Mouse (Mus musculus): Measurements from ENCODE around the gene Dennd1c. TPM values are rescaled to one million over a fixed set of nuclear protein-coding genes. Genes with fewer than 3 reads are reported as not detected.
A peak's percentile ranks its signal among the peaks of the same experiment; 100 is the strongest.

Dennd1c gene
- 0.43 and 2.1 TPM in 2 replicates for total RNA-seq (2014; rRNA removed; ENCODE audit: low replicate concordance)
- 0.70 and 0.96 TPM in 2 replicates for polyA plus RNA-seq (2015; fragmentation: Nextera tagmentation; extraction: Ambion mirVana)

DNA sequence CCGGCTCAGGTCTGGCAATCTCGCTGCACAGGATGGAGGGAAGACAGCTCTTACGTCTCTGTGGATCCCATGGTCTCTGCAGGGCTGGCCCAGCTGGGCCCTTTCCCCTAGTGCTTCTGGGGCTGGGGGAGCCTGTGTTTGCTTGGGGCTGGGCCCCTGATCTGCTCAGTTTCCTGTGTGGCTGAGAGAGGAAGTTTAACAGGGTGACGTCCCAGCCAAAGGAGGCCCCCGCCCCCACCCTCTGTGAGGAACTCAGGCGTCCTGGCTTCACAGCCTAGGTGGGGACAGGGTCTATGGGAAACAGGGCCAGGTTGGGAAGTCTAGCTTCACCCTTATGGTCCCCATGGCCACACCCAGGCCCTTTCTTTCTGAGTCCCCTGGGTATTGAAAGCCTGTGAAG, at the start of gene Dennd1c:
Dennd1c (minus strand) TSS at position 179 of the 400 bp plus-strand sequence.
- H3K9ac ChIP-seq (replicated peaks; ENCODE audit: low read depth, low read length): peak within 1 kb of the TSS; percentile 35; the same call in 1 of the 2 replicates
- WGBS: 37% methylated on average over 6 of the region's 6 CpGs

DNA sequence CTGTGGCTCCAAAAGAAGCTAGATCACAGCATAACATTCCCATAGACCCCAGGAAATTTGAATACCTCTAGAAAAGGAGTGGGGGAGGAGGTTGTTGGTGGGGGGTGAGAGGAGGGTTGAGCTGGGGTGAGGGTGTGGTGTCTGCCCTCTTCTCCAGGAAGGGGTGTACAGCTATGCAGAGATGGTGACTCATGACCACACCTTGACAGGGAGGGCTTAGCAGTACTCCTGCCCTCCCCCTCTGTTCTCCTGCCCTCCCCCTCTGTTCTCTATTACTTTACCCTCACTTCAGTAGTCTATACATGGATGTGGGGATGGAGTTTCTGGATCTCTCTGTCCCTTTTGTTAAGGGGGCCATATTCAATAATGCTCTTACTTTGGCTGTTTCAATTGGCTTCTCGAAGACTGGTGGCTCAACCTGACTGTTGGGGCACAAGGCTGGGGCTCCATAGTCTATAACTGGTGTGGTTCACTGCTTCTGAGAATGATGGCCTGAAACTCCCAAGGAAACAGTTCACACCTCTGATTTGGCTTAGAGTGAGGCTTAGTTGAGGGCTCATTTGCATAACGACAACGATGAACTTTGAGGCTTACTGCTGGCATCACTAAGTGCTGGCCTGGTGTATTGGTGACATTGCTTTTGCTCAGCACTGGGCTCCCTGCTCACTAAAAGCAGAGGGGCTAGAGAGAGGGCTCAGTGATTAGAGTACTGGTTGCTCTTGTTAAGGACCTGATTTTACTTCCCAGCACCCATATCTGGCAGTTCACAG, 47.7 kb upstream of the Dennd1c start:
- H3K9me3 ChIP-seq (replicated peaks; ENCODE audit: control insufficient read depth, low read length): no peaks in the 10 kb centered on the region
- no peak overlapping the region for H3K9ac ChIP-seq (replicated peaks; ENCODE audit: low read depth, low read length)
- ATAC-seq (ENCODE audit: insufficient read depth, low read depth): no peak
- no peak for TF ChIP-seq EP300 (IDR thresholded peaks at IDR 0.05; ENCODE audit: low read depth)
- no peak for TF ChIP-seq CTCF (IDR thresholded peaks at IDR 0.05; ENCODE audit: low read depth)
- 45% methylated on average over 3 of the region's 3 CpGs for WGBS
- H3K27ac ChIP-seq (ENCODE audit: low read depth): no peak overlapping the region
- no peaks in the 10 kb centered on the region for H3K36me3 ChIP-seq (replicated peaks; ENCODE audit: control insufficient read depth, insufficient read depth, low read length)
- no peak for DNase-seq (ENCODE audit: low spot score)
- H3K4me2 ChIP-seq (ENCODE audit: low read depth, low read length): no peak overlapping the region
- H3K4me1 ChIP-seq (ENCODE audit: control insufficient read depth, insufficient read depth): no peaks in the 10 kb centered on the region
- no peaks in the 10 kb centered on the region for H3K27me3 ChIP-seq (ENCODE audit: control insufficient read depth, insufficient read depth, low read length)
- no peak overlapping the region for H3K4me3 ChIP-seq (ENCODE audit: low read depth, low read length)

More for the DNA sequence above, at the start of gene Dennd1c:
- H3K9me3 ChIP-seq (replicated peaks; ENCODE audit: control insufficient read depth, low read length): no peaks in the 10 kb centered on the region
- H3K4me2 ChIP-seq (ENCODE audit: low read depth, low read length): peak within 1 kb of the TSS; percentile 44; the same call in 1 of the 2 replicates
- H3K4me1 ChIP-seq (ENCODE audit: control insufficient read depth, insufficient read depth): no peaks in the 10 kb centered on the region
- peak; percentile 33; the same call in 1 of the 2 replicates for ATAC-seq (ENCODE audit: insufficient read depth, low read depth)
- TF ChIP-seq EP300 (IDR thresholded peaks at IDR 0.05; ENCODE audit: low read depth) (no peak), CTCF (IDR thresholded peaks at IDR 0.05; ENCODE audit: low read depth) (no peak)
- peak within 1 kb of the TSS; percentile 44; the same call in 1 of the 2 replicates for H3K27ac ChIP-seq (ENCODE audit: low read depth)
- H3K27me3 ChIP-seq (ENCODE audit: control insufficient read depth, insufficient read depth, low read length): no peaks in the 10 kb centered on the region
- DNase-seq (ENCODE audit: low spot score): no peak
- peak within 1 kb of the TSS; percentile 13; the same call in 1 of the 2 replicates for H3K4me3 ChIP-seq (ENCODE audit: low read depth, low read length)
- H3K36me3 ChIP-seq (replicated peaks; ENCODE audit: control insufficient read depth, insufficient read depth, low read length): no peaks in the 10 kb centered on the region

DNA sequence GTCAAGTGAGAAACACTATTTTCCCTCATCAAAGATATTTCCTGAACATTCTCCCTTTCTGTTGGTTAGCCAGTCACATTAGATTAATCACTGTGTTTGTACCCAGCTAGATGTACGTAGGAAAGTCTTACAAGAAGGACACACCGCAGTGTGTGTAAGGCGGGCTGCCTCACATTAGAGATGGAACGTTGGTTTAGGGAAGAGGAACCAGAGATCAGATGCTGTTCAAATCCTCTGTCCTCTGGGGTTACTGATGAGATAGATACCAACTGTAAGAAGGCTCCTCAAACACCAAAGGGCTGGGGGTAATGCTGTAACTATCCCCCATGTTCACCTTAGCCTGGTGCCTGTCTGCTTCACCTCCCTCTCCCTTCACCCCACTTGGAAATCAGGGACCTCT, 46.5 kb upstream of the Dennd1c start:
- H3K4me1 ChIP-seq (ENCODE audit: control insufficient read depth, insufficient read depth): no peaks in the 10 kb centered on the region
- H3K4me3 ChIP-seq (ENCODE audit: low read depth, low read length): no peak overlapping the region
- H3K4me2 ChIP-seq (ENCODE audit: low read depth, low read length): no peak overlapping the region
- H3K9ac ChIP-seq (replicated peaks; ENCODE audit: low read depth, low read length): no peak overlapping the region
- DNase-seq (ENCODE audit: low spot score): no peak
- H3K36me3 ChIP-seq (replicated peaks; ENCODE audit: control insufficient read depth, insufficient read depth, low read length): no peaks in the 10 kb centered on the region
- no peak overlapping the region for H3K27ac ChIP-seq (ENCODE audit: low read depth)
- H3K9me3 ChIP-seq (replicated peaks; ENCODE audit: control insufficient read depth, low read length): no peaks in the 10 kb centered on the region
- H3K27me3 ChIP-seq (ENCODE audit: control insufficient read depth, insufficient read depth, low read length): no peaks in the 10 kb centered on the region
- TF ChIP-seq CTCF (IDR thresholded peaks at IDR 0.05; ENCODE audit: low read depth) (no peak), EP300 (IDR thresholded peaks at IDR 0.05; ENCODE audit: low read depth) (no peak)
- no peak for ATAC-seq (ENCODE audit: insufficient read depth, low read depth)
- WGBS: 71% methylated on average over 4 of the region's 4 CpGs

DNA sequence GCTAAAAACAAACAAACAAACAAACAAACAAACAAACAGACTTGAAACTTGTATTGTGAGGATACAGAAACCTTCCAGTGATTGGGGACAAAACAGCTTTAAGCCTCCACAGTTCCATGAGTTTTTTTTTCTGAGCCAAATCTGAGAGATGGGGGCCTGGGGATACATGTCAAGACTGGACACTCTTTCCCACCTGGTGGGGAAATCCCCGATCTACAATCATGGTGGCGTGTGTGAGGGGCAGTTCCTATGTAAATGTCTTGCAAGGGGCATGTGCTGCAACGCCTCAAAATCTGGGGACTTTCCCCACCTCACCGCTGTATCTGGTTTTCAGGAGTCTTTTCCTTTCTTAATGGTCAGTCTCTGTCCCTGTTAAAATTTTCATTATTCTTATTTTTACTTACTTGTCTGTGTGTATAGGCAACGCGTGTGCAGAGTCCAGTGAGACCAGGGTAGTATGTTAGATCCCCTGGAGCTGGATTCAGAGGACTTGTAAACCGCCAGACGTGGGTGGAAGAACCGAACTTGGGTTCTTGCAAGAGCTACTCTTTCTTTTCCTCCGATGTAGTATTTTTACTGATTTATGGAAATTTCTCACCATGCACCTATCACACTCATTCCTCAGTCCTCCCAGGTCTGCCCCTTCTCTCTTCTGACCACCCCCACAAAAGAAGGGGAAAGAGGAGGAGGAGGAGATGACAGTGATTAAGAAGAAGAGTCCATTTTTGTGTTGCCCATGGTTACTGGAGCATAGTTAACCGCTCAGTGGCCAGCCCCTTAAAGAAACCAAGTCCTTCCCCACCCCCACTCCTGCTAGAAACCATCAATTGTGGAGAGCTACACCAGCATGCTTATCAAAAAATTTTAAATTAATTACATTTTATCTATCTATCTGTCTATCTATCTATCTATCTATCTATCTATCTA, 45.1 kb upstream of the Dennd1c start:
- 76% methylated on average over 11 of the region's 11 CpGs for WGBS
- ATAC-seq (ENCODE audit: insufficient read depth, low read depth) (no peak), DNase-seq (ENCODE audit: low spot score) (no peak)
- Histone ChIP-seq H3K27me3 (ENCODE audit: control insufficient read depth, insufficient read depth, low read length) (no peaks in the 10 kb centered on the region), H3K4me1 (ENCODE audit: control insufficient read depth, insufficient read depth) (0 out of 2 replicates have a peak, but pooled peaks cover 4% of the 10 kb centered on the region), H3K9me3 (replicated peaks; ENCODE audit: control insufficient read depth, low read length) (no peaks in the 10 kb centered on the region), H3K9ac (replicated peaks; ENCODE audit: low read depth, low read length) (no peak overlapping the region), H3K27ac (ENCODE audit: low read depth) (no peak overlapping the region), H3K4me3 (ENCODE audit: low read depth, low read length) (no peak overlapping the region), H3K36me3 (replicated peaks; ENCODE audit: control insufficient read depth, insufficient read depth, low read length) (no peaks in the 10 kb centered on the region), H3K4me2 (ENCODE audit: low read depth, low read length) (no peak overlapping the region)
- TF ChIP-seq CTCF (IDR thresholded peaks at IDR 0.05; ENCODE audit: low read depth) (no peak), EP300 (IDR thresholded peaks at IDR 0.05; ENCODE audit: low read depth) (no peak)

DNA sequence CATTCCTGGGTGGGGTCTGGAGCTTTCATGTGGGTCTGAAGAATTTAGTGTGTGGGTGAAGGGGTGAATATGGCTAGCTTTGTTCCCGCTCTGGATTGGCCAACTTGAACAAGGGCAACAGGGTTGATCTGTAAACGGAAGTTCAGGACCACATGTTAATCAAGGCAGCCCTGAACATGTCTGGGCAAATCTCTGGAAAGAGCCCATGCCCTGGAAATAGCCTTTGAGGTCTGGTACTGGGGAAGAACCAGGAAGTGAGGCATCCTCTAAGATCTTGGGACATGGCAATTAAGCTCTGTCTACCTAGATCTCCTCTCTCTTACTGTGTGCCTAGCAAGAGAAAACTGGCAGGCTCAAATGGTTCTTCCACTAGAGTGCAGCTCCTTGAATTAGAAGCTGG, 43.5 kb upstream of the Dennd1c start:
- no peak overlapping the region for H3K4me3 ChIP-seq (ENCODE audit: low read depth, low read length)
- no peaks in the 10 kb centered on the region for H3K36me3 ChIP-seq (replicated peaks; ENCODE audit: control insufficient read depth, insufficient read depth, low read length)
- H3K9me3 ChIP-seq (replicated peaks; ENCODE audit: control insufficient read depth, low read length): no peaks in the 10 kb centered on the region
- no peaks in the 10 kb centered on the region for H3K27me3 ChIP-seq (ENCODE audit: control insufficient read depth, insufficient read depth, low read length)
- H3K4me1 ChIP-seq (ENCODE audit: control insufficient read depth, insufficient read depth): 0 out of 2 replicates have a peak, but pooled peaks cover 4% of the 10 kb centered on the region
- ATAC-seq (ENCODE audit: insufficient read depth, low read depth) (no peak), DNase-seq (ENCODE audit: low spot score) (no peak)
- H3K4me2 ChIP-seq (ENCODE audit: low read depth, low read length): no peak overlapping the region
- no peak overlapping the region for H3K9ac ChIP-seq (replicated peaks; ENCODE audit: low read depth, low read length)
- WGBS: 69% methylated on average over 2 of the region's 2 CpGs
- H3K27ac ChIP-seq (ENCODE audit: low read depth): no peak overlapping the region
- TF ChIP-seq EP300 (IDR thresholded peaks at IDR 0.05; ENCODE audit: low read depth): no peak
- no peak for TF ChIP-seq CTCF (IDR thresholded peaks at IDR 0.05; ENCODE audit: low read depth)
